Mouse (Mus musculus): ENCODE measurements around the gene Neil3.
"Not testable (repeated sequence)": the region's sequence is repeated elsewhere in the genome, so short reads cannot be mapped to it uniquely, and the experiment has no call there.

Neil3 gene

GRCm38 (mm10) chr8:53538049-53538448 lies 100.8 kb downstream of the Neil3 start:
- not testable (repeated sequence) for DNase-seq (ENCODE audit: low spot score in 2 of 2)

All from urinary bladder, postnatal 36 days (tissue).